Mouse (Mus musculus): ENCODE measurements around the gene Zfp248.
A peak's percentile ranks its signal among the peaks of the same experiment; 100 is the strongest.

Gene Zfp248

GRCm38 (mm10) chr6:118455042-118455631 lies at the start of gene Zfp248:
Gene Zfp248, minus strand, starts transcription at chr6:118455528.
- DNase-seq = peak; percentile 89 to 93

DNA sequence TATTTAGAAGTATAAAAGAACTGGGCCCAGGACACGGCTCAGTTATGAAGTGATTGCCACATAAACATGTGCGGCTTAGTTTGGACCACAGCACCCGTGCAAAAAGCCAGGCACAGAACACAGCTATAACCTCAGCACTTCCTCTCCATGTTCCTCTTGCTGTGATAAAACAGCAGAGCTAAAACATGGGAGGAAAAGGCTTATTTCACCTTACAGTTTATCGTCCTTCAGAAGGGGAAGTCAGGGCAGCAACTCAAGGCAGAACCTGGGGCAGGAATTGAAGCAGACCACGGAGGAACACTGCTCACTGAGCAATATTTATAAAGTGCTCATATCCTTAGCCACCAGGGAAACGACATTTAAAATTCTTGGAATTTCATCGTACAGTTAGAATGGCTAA lies 43.7 kb upstream of the Zfp248 start:
- DNase-seq = no peak

- DNase-seq = no peak
Observed at GRCm38 (mm10) chr6:118482125-118482524, 26.8 kb upstream of the Zfp248 start.

DNA sequence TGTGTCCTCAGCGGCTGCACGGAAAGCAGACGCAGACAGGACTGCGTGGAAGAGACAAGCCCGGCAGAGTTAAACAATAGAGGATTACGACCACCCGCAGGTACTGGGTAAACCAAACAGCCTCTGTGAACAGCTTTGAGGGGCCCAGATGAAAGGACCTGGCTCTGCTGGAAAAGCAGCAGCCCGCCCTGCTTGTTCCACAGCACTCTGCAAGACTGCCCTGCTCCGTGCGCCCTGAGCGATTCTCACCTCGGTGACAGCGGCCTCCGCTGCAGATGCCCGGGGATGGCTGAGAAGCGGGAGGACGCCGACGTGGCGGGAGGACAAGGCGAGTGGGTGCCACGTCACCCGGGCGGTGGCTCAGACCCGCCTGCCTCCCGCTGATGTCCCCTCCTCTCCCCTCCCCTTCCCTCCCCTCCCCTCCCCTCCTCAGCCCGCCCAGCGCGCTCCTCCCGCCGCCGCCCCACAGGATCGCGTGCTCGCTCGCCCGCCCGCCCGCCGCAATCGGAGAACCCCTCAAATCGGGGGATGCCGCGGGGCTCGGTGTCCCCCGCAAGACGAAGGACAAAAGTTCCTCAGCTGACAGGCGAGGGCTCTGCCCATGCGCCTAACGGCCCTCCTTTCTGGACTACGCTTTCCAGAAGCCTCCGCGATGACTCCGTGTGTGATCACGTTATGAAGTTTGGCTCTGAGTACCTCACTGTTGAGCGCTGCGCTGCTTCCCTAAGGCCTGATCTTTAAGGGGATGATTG lies 23.8 kb upstream of the Zfp248 start, which contains the start of gene Zfp9:
Gene Zfp9 (minus strand): TSS at position 364 of the 752 bp plus-strand sequence.
- DNase-seq = peak; percentile 79 to 83

DNA sequence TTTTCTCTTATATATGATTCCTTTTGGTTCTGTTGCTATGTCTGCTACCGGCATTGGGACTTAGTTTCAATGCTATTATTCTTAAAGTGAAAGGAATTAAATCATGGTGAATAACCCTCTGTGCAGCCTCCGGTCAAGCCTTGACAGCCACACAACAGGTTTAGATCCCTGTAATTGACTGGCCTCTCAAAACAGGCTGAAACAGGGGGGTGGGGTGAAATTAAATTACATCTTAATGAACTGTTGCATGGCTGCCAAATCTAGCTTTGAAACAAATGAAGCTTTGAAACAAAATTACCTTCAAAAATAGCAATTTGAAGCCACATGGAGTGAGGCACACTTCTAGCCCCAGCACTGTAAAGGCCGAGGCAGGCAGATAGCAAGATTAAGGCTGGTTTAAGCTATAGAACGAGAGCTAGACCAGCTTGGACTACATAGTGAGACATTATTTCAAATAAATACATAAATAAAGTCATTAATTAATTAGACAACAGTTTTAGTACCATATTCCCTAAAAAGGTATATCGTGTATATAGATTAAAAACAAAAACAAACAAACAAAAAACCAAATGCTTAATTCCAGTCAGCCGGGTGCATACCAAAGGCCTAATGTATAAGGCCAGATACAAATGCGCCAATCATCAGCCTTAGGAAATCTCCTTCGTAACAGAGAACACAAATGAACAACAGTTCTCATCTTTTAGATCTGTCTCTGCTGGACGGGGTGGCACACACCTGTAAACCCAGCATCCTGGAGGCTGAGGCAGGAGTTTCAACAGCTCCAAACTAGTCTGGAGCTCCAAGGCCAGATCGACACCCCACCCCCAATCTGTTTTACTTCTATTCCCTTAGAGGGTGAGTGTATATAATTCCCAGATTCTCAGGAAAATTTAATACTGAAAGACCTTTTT lies 22.8 kb upstream of the Zfp248 start:
- no peak for DNase-seq

GRCm38 (mm10) chr6:118462069-118462705 lies 6.9 kb upstream of the Zfp248 start:
- no peak for DNase-seq

GRCm38 (mm10) chr6:118457726-118458125 lies 2.4 kb upstream of the Zfp248 start:
- DNase-seq = no peak

- no peak for DNase-seq
Observed at GRCm38 (mm10) chr6:118454452-118454851, 876 bp downstream of the Zfp248 start.

- DNase-seq = no peak
Observed at GRCm38 (mm10) chr6:118431502-118431901, 23.8 kb downstream of the Zfp248 start.

- no peak for DNase-seq
Observed at GRCm38 (mm10) chr6:118426666-118427065, 28.7 kb downstream of the Zfp248 start.

DNA sequence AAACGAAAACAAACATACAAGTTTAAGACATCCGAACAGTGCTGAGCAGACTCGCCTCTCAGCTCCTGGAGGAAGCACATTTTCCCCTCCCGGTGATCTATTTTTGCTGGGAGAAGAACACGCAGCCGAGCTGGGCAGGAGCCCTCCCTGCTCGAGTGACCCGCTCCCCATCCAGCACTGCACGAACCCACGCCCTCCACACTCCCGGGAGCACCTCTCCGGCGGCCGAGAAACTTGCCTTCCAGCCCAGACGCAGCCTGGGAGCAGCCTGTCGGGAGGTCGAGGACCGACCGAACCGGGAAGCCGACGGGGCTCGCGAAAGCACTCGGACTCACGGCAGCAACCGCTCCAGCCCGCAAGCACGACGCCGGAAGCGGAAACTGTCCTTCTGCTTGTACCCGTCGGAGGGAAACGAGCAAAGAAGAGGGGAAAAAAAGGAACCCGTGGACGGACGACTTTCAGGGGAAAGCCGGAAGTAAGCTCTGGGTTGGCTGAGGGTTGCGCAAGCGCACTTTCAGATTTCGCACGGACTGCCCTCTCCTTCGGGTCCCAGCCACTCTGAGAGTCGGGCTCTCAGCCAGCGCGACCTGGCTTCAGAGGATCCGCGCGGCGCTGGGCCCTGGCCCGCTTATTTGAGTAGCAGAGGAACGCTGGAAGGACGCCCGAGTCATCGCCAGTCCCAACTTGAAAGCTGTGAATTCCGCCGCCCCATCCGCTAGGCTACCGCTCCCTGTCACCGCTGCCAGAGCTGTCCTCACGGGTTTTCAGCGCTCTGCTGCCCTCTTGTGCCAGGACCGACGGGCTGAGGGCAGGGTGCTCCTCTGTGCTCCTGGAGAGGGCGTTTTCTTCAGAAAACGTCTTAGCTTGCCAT lies 36.0 kb downstream of the Zfp248 start, which contains the start of gene Bms1:
Gene Bms1 (minus strand): TSS at position 425 of the 871 bp plus-strand sequence.
- peak; percentile 95 to 96 for DNase-seq

GRCm38 (mm10) chr6:118410428-118410827 lies 44.9 kb downstream of the Zfp248 start:
- DNase-seq = no peak

DNA sequence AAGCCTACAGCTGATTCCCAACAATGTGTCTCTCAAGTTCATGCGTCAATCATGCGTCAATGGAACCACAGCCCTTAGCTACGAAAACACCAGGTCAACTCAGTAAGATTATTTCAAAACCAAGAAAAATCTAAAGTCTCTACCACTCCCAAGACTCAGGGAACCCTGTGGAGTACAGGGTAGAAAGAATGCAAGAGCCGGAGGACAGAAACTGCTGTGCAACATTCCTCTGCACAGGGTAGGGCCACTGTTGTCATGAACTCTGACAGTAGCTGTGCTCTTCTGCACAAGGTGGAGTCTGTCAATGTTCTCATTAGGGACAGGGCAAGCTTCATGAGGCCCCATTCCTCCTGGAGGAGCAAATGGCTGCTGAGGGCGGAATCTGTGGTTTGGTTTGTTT lies 46.8 kb downstream of the Zfp248 start:
- DNase-seq = no peak

GRCm38 (mm10) chr6:118406421-118406820 lies 48.9 kb downstream of the Zfp248 start:
- no peak for DNase-seq

- no peak for DNase-seq
Observed at GRCm38 (mm10) chr6:118390746-118391145, 64.6 kb downstream of the Zfp248 start.

DNA sequence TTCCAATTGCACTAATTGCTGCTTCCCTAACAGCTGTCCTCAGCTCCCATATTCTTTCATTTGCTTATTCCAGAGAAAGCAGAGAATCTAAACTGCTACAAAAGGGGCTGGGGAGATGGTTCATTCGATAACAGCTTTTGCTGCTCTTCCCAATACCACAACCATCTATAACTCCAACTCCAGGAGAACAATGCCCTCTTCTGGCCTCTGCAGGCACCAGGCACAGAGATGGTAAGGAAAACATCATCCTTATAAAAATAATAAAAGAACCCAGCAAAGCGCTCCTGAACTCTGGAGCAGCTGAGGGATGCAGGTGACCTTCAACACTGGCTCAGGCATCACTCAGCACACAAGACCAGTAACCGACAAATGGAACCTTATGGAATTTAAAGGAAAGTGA lies 69.4 kb downstream of the Zfp248 start:
- DNase-seq = no peak

DNA sequence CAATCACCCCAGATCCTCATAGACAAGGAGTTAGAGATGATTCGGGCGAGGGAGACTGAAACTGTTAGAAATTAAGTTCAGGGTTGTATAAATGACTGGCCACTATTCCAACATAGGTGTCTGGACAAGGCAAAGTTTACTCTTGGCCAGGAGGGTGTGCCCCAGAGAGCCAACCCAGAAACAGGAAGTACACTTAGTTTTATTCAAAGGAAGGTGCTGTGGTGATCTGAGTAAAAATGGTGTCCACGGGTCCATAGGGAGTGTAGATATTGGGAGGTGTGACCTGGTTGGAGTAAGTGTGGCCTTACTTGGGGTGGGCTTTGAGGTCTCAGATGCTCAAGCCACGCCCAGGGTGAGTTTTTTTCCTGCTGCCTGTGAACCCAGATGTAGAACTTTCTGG lies 74.1 kb downstream of the Zfp248 start:
- no peak for DNase-seq

DNA sequence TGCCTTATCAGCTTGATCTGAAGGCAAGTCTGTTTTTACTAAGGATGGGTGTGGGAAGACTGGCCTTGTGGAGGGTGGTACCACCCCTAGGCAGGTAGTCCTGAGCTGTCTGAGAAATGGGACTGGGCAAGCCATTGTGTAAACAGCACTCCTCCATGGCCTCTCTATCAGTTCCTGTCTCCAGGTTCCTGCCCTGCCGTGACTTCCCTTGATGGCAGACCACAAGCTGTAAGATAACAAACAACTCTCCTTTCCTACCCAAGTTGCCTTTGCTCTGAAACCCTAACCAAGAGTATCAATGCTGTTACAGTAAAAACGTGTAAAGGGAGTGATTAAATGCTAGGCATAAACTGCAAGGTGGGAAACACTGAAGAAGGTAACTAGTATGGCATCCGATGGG lies 74.7 kb downstream of the Zfp248 start:
- no peak for DNase-seq

- DNase-seq = peak; percentile 39 to 85
Observed at GRCm38 (mm10) chr6:118379451-118380167, 75.7 kb downstream of the Zfp248 start.

GRCm38 (mm10) chr6:118377611-118378010 lies 77.7 kb downstream of the Zfp248 start:
- DNase-seq = no peak

Measured in kidney, postnatal 36 days (tissue).